7 mouse cellular contexts compared by ENCODE assay signal in the genomic region with DNA sequence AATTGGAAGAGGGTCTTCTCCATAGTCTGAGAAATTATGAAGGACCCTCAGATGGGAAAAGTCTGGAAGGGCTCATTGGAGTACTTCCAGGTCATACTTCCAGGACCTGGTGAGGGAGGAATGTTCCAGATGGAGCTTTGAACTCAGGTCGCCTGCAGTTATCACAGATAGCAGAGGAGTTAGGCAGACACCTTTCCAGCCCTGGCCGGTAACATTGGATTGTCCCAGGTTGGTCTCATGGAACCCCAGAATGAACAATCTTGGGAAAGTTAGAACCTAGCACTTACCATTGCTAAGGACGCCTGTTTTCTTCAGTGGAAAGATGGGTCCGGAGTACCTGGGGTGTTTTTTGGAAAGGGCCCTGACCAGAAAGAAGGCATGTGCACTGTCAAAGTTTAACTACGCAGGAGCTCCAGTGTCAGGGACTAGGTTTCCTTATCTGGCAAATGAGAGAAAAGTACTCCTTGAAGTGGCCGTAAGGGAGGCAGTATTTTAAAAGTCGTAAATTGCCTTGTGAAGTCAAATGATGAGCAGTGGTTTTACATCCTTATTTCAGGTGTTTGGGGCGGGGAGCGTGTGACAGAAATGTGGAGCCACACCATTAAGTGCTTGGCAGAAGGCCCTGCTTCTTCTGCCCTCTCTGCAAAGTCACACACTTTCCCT. TPM values are rescaled to one million over a fixed set of nuclear protein-coding genes. Genes with fewer than 3 reads are reported as not detected.
DNase-seq lines count a peak whose midpoint lies in the region; ATAC-seq and TF ChIP-seq lines count a peak whose summit lies in the region.

No protein-coding gene starts in this region.

- H3K4me2 ChIP-seq in hindbrain, embryonic 14.5 days (replicated peaks): peak overlapping the region; percentile 80

- peak overlapping the region; percentile 82 for H3K9ac ChIP-seq in hindbrain, embryonic 14.5 days

- H3K36me3 ChIP-seq in E14TG2a.4 (ENCODE audit: insufficient read depth, low read length): peaks cover 48% of the 10 kb centered on the region
- H3K36me3 ChIP-seq in hindbrain, embryonic 14.5 days (replicated peaks; ENCODE audit: control insufficient read depth, insufficient read depth): peaks cover 7% of the 10 kb centered on the region; the same call in 1 of the 2 replicates

- H3K4me3 ChIP-seq in E14TG2a.4 (replicated peaks; ENCODE audit: low read length): peak overlapping the region; percentile 98
- peak overlapping the region; percentile 68 for H3K4me3 ChIP-seq in hindbrain, embryonic 14.5 days (replicated peaks; ENCODE audit: low read length)

- DNase-seq in MEL-GATA-1-ER (ENCODE audit: extremely low read depth, low read depth): peak; percentile 47
- DNase-seq in hindbrain, embryonic 14.5 days (ENCODE audit: low spot score): no peak
- DNase-seq in lung, postnatal 25 days (ENCODE audit: low spot score): peak; percentile 14
- no peak for DNase-seq in gastrocnemius, postnatal 25 days
- no peak for DNase-seq in layer of hippocampus, adult 9-10 months (ENCODE audit: low spot score)
- no peak for DNase-seq in urinary bladder, postnatal 4 days (ENCODE audit: low spot score in 2 of 2)

- no peak for ATAC-seq in hindbrain, embryonic 14.5 days (ENCODE audit: low FRiP score)

- 68% methylated on average over 9 of the region's 9 CpGs for WGBS in hindbrain, embryonic 14.5 days

- peaks cover 4% of the 10 kb centered on the region; the same call in 1 of the 2 replicates for H3K27me3 ChIP-seq in E14TG2a.4 (ENCODE audit: insufficient read depth, low read length)
- H3K27me3 ChIP-seq in hindbrain, embryonic 14.5 days (ENCODE audit: control insufficient read depth, insufficient read depth, low read length): no peaks in the 10 kb centered on the region

- H3K4me1 ChIP-seq in E14TG2a.4 (replicated peaks; ENCODE audit: low read depth, low read length): peaks cover 66% of the 10 kb centered on the region
- H3K4me1 ChIP-seq in hindbrain, embryonic 14.5 days (replicated peaks; ENCODE audit: control insufficient read depth, insufficient read depth, low read length): peaks cover 11% of the 10 kb centered on the region; the same call in 1 of the 2 replicates

- TF ChIP-seq CTCF in E14TG2a.4 (conservative IDR thresholded peaks at IDR 0.05; ENCODE audit: low read length): no peak

- no peak overlapping the region for H3K27ac ChIP-seq in hindbrain, embryonic 14.5 days

- H3K9me3 ChIP-seq in E14TG2a.4 (ENCODE audit: low read length): no peaks in the 10 kb centered on the region
- no peaks in the 10 kb centered on the region for H3K9me3 ChIP-seq in hindbrain, embryonic 14.5 days (ENCODE audit: control insufficient read depth, low read length)

RNA-seq across cellular contexts. Expression of gene Lap3, which starts 1.1 kb away (rescaled TPM):
- polyA plus RNA-seq in hindbrain, embryonic 14.5 days (2014; fragmentation: Nextera tagmentation; extraction: Ambion mirVana): 35.3 and 38.6 TPM in 2 replicates
- 10 to 100 TPM; 55.6 to 57.2 TPM for total RNA-seq in gastrocnemius, postnatal 25 days (2021)

RNA-seq across cellular contexts. Expression of gene Med28, which starts 25.8 kb away (rescaled TPM):
- 251 and 253 TPM in 2 replicates for polyA plus RNA-seq in hindbrain, embryonic 14.5 days (2014; fragmentation: Nextera tagmentation; extraction: Ambion mirVana)
- total RNA-seq in gastrocnemius, postnatal 25 days (2021): 10 to 100 TPM; 46.0 to 48.6 TPM

RNA-seq across cellular contexts. Expression of gene Clrn2, which starts 40.7 kb away (rescaled TPM):
- 0.22 and 0.35 TPM in 2 replicates for polyA plus RNA-seq in hindbrain, embryonic 14.5 days (2014; fragmentation: Nextera tagmentation; extraction: Ambion mirVana)
- total RNA-seq in gastrocnemius, postnatal 25 days (2021): not detected

RNA-seq across cellular contexts. Expression of gene Qdpr, which starts 44.2 kb away (rescaled TPM):
- polyA plus RNA-seq in hindbrain, embryonic 14.5 days (2014; fragmentation: Nextera tagmentation; extraction: Ambion mirVana): 96.6 and 105 TPM in 2 replicates
- 10 to 100 TPM; 53.9 to 63.6 TPM for total RNA-seq in gastrocnemius, postnatal 25 days (2021)

Comparison
In these comparisons a context has a peak if more than half of its experiments do, and no peak if none do; other contexts are left out.
1. DNase-seq: peak in MEL-GATA-1-ER (single experiment) and lung, postnatal 25 days (single experiment); none in hindbrain, embryonic 14.5 days (single experiment), gastrocnemius, postnatal 25 days (single experiment), layer of hippocampus, adult 9-10 months (single experiment) and urinary bladder, postnatal 4 days (0 of 2).